Mouse (Mus musculus): ENCODE measurements around the gene Pank4.

DNA sequence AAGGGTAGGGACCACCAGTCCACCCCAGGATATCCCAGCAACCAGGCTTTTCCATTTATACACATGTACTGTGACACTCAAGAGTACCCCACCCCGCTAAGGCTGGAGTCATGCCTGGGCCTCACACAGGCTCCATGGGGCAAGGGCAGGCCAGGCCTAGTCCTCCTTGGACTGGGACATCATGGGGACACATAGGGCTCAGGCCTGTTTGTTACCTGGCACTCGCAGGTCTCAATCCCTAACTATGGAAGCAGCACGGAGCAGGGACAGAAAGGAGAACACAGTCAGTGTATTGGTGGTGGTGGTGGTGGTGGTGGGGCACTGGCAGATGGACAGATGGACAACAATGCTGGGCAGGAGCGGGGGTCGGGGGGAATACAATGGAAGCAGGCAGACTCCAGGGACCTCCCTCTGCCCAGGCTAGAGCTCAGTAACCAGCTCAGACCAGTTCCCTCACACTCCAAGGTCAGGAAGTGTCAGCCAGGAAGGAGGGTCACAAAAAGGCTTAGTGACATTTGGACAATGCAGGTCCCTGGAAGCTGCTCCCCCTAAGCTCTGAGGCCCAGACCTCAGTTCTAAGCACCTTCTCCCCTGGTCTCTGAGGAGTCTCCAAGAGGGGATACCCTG is 21.3 kb downstream of the Pank4 start:
- TF ChIP-seq CTCF (IDR thresholded peaks at IDR 0.05; ENCODE audit: low read depth) (no peak), EP300 (IDR thresholded peaks at IDR 0.05; ENCODE audit: low read depth) (no peak)
